Mouse (Mus musculus): ENCODE measurements around the gene Smc6. TPM values are rescaled to one million over a fixed set of nuclear protein-coding genes. Genes with fewer than 3 reads are reported as not detected.

Gene Smc6
- polyA plus RNA-seq, 1 experiment: 74.0 TPM

DNA sequence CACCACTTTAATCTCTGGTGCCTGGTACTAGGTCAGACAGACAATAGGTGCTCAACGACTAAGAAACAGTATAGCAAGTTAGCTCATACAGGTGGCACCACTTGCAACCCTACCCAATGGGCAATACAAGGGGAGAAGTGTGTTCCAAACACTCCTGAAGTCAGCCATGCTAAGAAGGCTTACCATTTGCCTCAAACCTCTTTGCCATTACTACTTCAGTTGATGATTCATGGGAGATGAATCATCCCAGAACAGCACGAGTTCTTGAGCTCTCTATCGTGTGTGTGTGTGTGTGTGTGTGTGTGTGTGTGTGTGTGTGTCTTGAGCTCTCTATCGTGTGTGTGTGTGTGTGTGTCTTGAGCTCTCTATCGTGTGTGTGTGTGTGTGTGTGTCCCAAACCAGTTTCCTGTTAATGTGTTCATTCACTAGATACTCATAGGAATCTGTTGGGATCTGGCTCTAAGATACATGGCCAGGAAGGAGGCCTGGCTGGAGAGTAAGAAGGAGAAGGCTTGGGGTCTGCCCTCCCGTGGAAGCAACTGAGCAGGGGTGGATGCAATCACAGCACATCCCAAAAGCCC is 76.4 kb downstream of the Smc6 start:
- Histone ChIP-seq H3K4me3 (replicated peaks; ENCODE audit: control insufficient read depth, low read depth, low read length) (no peak overlapping the region), H3K27ac (ENCODE audit: control insufficient read depth, insufficient read depth, low read depth, low read length, poor library complexity) (no peak overlapping the region), H3K4me1 (ENCODE audit: control insufficient read depth, insufficient read depth, low read length) (no peaks in the 10 kb centered on the region)
- WGBS: 49% methylated on average over 6 of the region's 6 CpGs
- TF ChIP-seq CTCF (IDR thresholded peaks at IDR 0.05; ENCODE audit: control insufficient read depth, insufficient read depth, low read length) (no peak), POLR2A (IDR thresholded peaks at IDR 0.05; ENCODE audit: borderline replicate concordance, control insufficient read depth, low read depth, low read length) (no peak)

DNA sequence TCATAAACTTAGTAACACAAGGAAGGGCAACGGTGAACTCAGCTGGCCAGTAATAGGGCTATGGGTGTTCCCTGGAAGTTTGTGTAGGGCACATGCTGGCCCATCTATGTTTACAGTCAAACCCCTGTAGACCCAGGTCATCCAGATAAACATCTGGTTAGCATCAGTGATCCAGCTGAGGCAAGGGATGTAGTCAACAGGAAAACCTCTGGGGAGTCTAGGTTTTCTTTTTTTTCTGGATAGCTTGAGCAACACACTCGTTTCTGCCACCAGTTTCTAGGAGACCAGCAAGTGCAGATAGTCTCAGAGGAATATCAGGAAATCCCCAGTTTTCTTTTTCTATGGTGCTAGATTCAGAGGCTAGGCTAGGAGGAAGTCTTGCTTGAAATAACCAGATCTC is 80.3 kb downstream of the Smc6 start:
- no peak overlapping the region for H3K4me3 ChIP-seq (replicated peaks; ENCODE audit: control insufficient read depth, low read depth, low read length)
- TF ChIP-seq CTCF (IDR thresholded peaks at IDR 0.05; ENCODE audit: control insufficient read depth, insufficient read depth, low read length): no peak
- TF ChIP-seq POLR2A (IDR thresholded peaks at IDR 0.05; ENCODE audit: borderline replicate concordance, control insufficient read depth, low read depth, low read length): no peak
- H3K27ac ChIP-seq (ENCODE audit: control insufficient read depth, insufficient read depth, low read depth, low read length, poor library complexity): no peak overlapping the region
- 41% methylated on average over 2 of the region's 2 CpGs for WGBS
- H3K4me1 ChIP-seq (ENCODE audit: control insufficient read depth, insufficient read depth, low read length): no peaks in the 10 kb centered on the region

DNA sequence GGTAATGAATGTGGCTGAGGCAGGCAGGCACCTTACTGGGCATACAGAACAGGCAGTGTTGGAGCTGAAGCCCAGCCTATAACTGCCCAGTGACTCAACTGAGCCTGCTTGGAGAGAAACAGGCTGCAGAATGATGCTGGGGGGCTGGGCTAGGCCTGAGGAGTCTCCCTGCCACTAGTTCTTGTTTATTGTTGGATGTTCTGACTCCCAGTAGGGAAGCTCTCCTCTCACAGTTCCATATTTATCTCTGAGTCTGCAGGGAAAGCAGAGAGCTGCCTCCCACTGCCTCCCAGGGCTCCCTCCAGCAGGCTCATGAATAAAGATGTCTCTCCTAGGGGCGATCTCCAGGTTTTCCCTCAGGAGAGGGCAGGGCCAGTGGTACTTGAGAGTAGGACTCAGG is 82.7 kb downstream of the Smc6 start:
- Histone ChIP-seq H3K4me1 (ENCODE audit: control insufficient read depth, insufficient read depth, low read length) (no peaks in the 10 kb centered on the region), H3K4me3 (replicated peaks; ENCODE audit: control insufficient read depth, low read depth, low read length) (no peak overlapping the region), H3K27ac (ENCODE audit: control insufficient read depth, insufficient read depth, low read depth, low read length, poor library complexity) (no peak overlapping the region)
- TF ChIP-seq POLR2A (IDR thresholded peaks at IDR 0.05; ENCODE audit: borderline replicate concordance, control insufficient read depth, low read depth, low read length) (no peak), CTCF (IDR thresholded peaks at IDR 0.05; ENCODE audit: control insufficient read depth, insufficient read depth, low read length) (no peak)
- 50% methylated on average over 1 of the region's 1 CpGs for WGBS

DNA sequence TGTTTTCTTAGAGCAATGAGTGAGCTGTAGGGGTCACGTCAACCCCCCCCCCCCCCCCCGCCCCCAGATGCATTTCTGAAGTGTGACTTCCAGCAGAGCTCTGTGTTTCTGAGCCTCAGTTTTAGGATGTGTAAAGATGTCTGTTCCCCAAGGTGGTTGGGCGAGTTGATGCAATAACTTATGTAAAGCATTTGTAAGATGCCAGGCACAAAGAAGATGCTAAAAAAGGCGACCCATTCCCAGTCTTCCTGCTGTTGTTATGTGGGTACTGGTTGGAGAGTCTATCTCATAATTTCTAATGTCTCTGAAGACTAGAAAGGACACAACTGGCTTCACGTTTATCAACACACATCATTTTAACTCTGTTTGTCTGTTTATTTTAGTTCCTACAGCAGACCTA is 84.2 kb downstream of the Smc6 start:
- WGBS: 64% methylated on average over 5 of the region's 5 CpGs
- Histone ChIP-seq H3K4me1 (ENCODE audit: control insufficient read depth, insufficient read depth, low read length) (no peaks in the 10 kb centered on the region), H3K4me3 (replicated peaks; ENCODE audit: control insufficient read depth, low read depth, low read length) (no peak overlapping the region), H3K27ac (ENCODE audit: control insufficient read depth, insufficient read depth, low read depth, low read length, poor library complexity) (no peak overlapping the region)
- no peak for TF ChIP-seq POLR2A (IDR thresholded peaks at IDR 0.05; ENCODE audit: borderline replicate concordance, control insufficient read depth, low read depth, low read length)
- TF ChIP-seq CTCF (IDR thresholded peaks at IDR 0.05; ENCODE audit: control insufficient read depth, insufficient read depth, low read length): no peak

DNA sequence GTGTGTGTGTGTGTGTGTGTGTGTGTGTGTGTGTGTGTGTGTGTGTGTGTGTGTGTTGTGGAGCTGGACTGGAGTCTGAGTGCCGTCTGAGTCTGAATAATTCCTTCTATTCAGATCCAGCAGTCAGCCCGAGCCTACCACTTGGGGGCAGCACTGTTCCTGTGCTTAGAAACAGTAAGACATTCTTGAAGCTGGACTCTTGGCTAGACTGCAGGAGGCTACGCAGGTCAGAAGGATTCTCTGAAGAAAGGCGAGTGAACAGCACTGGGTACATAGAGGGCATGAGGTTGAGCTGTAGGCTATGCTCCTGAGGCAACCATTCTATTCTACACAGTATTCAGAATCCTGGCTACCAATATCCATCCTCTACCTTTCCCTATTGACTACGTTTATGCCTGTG is 85.2 kb downstream of the Smc6 start:
- Histone ChIP-seq H3K4me3 (replicated peaks; ENCODE audit: control insufficient read depth, low read depth, low read length) (no peak overlapping the region), H3K4me1 (ENCODE audit: control insufficient read depth, insufficient read depth, low read length) (no peaks in the 10 kb centered on the region), H3K27ac (ENCODE audit: control insufficient read depth, insufficient read depth, low read depth, low read length, poor library complexity) (no peak overlapping the region)
- 30% methylated on average over 4 of the region's 5 CpGs for WGBS
- TF ChIP-seq POLR2A (IDR thresholded peaks at IDR 0.05; ENCODE audit: borderline replicate concordance, control insufficient read depth, low read depth, low read length) (no peak), CTCF (IDR thresholded peaks at IDR 0.05; ENCODE audit: control insufficient read depth, insufficient read depth, low read length) (peak; percentile 66)

DNA sequence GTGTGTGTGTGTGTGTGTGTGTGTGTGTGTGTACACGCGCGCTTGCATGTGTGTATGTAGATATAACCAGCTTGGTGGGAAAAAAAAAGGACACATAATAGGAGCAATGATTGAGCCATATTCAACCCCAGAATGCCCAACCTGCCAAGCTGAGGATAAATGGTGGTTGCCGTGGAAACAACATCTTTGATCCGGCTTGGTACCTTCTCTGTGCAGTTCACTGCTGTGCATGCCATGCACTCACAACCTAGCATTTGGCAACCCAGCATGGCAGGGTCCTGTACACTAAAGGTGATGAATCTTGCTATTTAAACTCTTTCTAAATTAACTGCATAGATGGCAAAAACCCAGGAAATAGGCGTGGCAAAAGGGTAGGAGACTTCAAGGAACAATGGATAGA is 96.7 kb downstream of the Smc6 start:
- Histone ChIP-seq H3K27ac (ENCODE audit: control insufficient read depth, insufficient read depth, low read depth, low read length, poor library complexity) (no peak overlapping the region), H3K4me1 (ENCODE audit: control insufficient read depth, insufficient read depth, low read length) (no peaks in the 10 kb centered on the region), H3K4me3 (replicated peaks; ENCODE audit: control insufficient read depth, low read depth, low read length) (no peak overlapping the region)
- TF ChIP-seq POLR2A (IDR thresholded peaks at IDR 0.05; ENCODE audit: borderline replicate concordance, control insufficient read depth, low read depth, low read length) (no peak), CTCF (IDR thresholded peaks at IDR 0.05; ENCODE audit: control insufficient read depth, insufficient read depth, low read length) (no peak)
- WGBS: 92% methylated on average over 6 of the region's 6 CpGs

DNA sequence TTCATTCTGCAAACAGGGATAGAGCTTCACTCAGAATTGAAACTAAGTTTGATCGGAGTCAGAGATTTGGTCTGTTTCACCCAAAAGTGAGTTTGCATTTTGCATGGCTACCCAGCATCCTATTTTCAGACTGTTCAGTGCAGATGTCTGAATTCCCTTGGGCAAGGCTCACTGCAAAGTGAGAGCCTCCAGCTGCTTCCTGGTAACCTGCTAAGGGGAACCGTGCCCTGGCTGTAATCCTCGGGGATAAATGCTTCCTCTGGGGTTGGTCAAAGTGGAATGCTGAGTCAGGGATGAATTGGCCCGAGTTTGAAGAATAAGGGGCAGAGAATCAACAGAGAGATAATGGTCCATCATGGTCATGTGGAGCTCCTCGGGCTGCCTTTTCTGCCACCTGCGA is 99.2 kb downstream of the Smc6 start:
- whole genome bisulfite sequencing: 52% methylated on average over 6 of the region's 6 CpGs
- H3K27ac ChIP-seq (ENCODE audit: control insufficient read depth, insufficient read depth, low read depth, low read length, poor library complexity): no peak overlapping the region
- TF ChIP-seq CTCF (IDR thresholded peaks at IDR 0.05; ENCODE audit: control insufficient read depth, insufficient read depth, low read length) (no peak), POLR2A (IDR thresholded peaks at IDR 0.05; ENCODE audit: borderline replicate concordance, control insufficient read depth, low read depth, low read length) (no peak)

DNA sequence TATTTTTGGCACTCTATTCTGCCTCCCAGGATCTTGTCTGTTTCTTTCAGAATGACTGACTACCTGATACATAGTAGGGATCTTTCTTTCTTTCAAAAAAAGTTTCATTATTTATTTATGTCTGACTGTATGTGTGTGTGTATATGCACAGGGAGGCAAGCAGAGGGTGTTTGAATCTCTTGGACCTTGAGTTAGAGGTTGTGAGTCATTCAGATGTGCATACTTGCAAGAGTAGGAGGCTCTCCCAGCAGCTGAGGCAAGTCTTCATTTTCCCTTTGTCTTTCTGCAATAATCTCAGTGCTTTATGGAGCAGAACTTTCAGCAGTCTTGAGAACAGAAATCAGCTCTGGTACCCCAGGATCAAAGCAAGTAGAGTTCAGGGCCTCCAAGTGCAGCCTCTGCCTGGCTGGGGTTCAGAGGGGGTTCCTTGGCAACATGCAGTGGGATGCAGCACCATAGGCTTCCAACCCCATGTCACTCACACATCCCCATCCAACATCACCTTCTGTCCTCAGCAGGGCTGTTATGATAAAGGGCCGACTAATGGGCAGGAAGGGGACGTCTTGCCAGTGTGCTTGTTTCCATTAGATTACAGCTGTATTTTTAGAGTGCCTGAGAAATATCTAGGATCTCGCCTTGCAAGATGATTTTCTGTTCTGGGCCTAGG is 101.5 kb downstream of the Smc6 start:
- TF ChIP-seq CTCF (IDR thresholded peaks at IDR 0.05; ENCODE audit: control insufficient read depth, insufficient read depth, low read length): no peak
- no peak for TF ChIP-seq POLR2A (IDR thresholded peaks at IDR 0.05; ENCODE audit: borderline replicate concordance, control insufficient read depth, low read depth, low read length)
- Histone ChIP-seq H3K27ac (ENCODE audit: control insufficient read depth, insufficient read depth, low read depth, low read length, poor library complexity) (no peak overlapping the region), H3K4me3 (replicated peaks; ENCODE audit: control insufficient read depth, low read depth, low read length) (no peak overlapping the region), H3K4me1 (ENCODE audit: control insufficient read depth, insufficient read depth, low read length) (no peaks in the 10 kb centered on the region)
- 44% methylated on average over 3 of the region's 3 CpGs for WGBS

More for the DNA sequence above, 99.2 kb downstream of the Smc6 start:
- Histone ChIP-seq H3K4me1 (ENCODE audit: control insufficient read depth, insufficient read depth, low read length) (no peaks in the 10 kb centered on the region), H3K4me3 (replicated peaks; ENCODE audit: control insufficient read depth, low read depth, low read length) (no peak overlapping the region)

Other genes with a start within 250 kb of the Smc6 start
- gene Kcns3, start 114.8 kb upstream of the Smc6 start, polyA plus RNA-seq (2011; ENCODE audit: insufficient read depth, insufficient read length, low replicate concordance, missing spikeins): not detected in 2 replicates
- not detected in 2 replicates for gene Msgn1, start 56.9 kb upstream of the Smc6 start, polyA plus RNA-seq (2011; ENCODE audit: insufficient read depth, insufficient read length, low replicate concordance, missing spikeins)
- gene Gen1, start 85 bp upstream of the Smc6 start, polyA plus RNA-seq (2011; ENCODE audit: insufficient read depth, insufficient read length, low replicate concordance, missing spikeins): 6.2 and 7.1 TPM in 2 replicates
- 2.7 TPM in 1 of 2 replicates, not detected in the other for gene Vsnl1, start 170.7 kb downstream of the Smc6 start, polyA plus RNA-seq (2011; ENCODE audit: insufficient read depth, insufficient read length, low replicate concordance, missing spikeins)
- not detected in 2 replicates for gene Rad51ap2, start 190.2 kb downstream of the Smc6 start, polyA plus RNA-seq (2011; ENCODE audit: insufficient read depth, insufficient read length, low replicate concordance, missing spikeins)

Data from bone marrow, adult 2 months (tissue).